Mouse (Mus musculus) brain, adult 2 months (tissue): Measurements from ENCODE around the gene Etfa.

Source experiments
- DNase-seq: peaks from one replicate; pipeline ENCODE4 v3.0.0; 2011; ENCODE audit warnings: low read depth, low spot score

Etfa gene

DNA sequence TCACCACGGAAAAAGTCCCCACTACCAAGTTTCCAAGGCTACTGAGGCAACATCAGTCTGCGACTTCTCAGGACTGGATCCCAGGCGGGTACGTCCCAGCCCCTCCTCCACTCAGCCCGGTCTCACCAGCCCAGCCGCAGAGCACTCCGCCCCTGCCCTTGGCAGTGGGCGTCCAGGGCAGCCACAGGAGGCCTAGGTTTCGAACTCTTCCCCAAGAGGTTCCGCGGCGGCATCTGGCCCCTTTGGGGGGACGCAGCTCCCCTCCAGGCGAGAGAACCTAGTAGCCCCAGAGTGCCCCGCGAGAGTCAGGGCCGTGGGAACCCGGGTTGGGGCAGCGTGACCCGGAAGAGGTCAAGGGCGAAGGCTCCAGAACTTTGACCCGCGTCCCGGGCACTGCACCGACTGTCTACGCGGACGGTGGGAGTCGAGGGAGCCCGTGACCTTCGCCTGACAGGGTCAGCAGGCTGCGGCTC is 486 bp downstream of the Etfa start:
- peak; percentile 37 for DNase-seq

DNA sequence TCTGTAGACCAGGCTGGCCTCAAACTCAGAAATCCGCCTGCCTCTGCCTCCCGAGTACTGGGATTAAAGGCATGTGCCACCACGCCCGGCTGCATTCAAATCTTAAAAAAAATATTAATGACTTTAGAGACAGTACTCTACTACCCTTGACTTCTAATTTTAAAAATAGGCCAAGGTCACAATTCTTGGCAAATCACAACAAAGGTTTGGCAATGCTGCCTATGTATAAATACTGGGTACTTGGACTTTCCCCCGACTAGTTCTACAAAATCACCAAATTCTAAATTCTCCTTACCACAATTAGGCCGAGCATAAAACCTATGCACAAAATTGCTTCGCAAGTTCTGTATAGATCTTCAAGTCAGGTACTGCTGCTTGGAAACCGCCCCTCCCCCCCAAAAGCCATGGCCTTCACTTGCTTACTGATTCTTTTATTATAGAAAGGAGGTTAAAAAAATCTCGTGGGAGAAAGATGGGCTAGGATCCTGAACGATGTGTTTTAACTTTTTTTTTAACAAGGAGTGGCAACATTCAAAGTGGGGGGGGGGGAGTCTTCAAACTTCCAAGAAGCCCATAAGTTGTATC is 1.3 kb downstream of the Etfa start:
- DNase-seq, result no peak

DNA sequence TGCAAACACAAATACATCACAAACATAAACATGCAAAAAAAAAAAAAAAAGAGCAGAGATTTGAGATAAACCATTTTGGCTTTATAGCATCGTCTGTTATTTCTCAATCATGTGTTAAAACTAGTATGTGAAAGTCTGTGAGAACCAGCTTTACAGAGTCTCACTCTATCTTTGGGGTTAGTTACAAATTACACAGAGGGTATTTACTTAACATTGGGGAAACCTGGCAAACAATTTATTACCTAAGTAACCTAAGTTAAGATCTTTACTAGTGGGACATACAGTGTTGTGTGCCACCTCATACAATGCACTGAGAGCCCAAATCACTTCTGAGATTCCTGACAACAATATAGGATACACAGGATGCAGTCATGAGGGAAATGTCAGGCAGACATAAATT is 2.3 kb downstream of the Etfa start:
- no peak for DNase-seq

DNA sequence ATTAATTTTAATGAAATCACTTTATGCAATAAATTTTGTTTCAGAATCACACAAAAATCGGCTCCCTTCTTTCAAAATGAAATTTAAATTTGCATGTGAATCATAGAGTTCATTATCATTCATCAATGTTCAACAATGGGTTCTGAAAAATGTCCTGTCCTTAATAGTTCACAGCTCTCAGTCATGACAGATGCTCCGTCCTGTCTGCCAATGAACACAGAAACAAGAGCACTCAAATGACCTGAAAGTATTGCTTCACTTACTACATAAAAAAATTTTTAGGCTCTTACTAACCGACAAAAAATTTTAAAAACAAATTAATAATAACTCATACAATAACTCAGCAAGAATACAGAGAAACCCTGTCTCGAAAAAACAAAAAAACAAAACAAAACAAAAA is 3.3 kb downstream of the Etfa start:
- DNase-seq, result peak; percentile 10

DNA sequence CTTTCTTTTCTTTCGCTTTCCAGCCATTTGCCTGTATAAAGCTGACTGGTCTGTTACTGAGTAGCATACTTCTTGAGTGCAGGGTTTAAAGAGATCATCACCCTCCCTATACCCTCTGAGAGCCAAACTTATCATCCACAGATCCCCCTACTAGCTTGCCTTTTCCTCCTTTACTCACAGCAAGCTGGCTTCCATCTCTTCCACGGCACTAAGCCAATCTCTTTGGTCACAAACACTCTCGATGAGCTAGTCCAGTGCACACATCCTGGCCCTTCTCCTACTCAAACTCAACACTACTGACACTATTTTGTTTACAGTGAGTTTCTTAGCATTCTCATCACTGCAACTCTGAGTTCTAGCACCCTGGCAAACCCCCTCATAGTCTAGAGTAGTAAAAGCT is 4.1 kb downstream of the Etfa start:
- DNase-seq, result no peak

DNA sequence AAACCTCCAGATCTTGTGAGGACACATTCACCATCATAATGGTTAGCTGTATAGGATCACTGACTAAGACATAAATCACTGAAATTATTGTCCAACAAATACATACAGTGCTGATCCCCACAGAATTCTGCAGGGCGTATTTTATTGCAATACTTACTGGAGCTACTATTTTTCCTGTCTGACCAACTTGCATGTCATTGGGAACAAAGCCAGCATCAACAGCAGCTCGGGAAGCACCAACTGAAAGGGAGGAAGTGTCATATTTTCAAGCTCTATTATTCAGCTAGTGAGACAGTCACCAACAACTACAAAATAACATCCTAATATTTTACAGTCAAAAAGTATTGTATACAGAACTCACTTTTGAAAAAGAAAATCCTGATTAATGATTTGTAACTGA is 29.9 kb downstream of the Etfa start:
- peak; percentile 65 for DNase-seq

DNA sequence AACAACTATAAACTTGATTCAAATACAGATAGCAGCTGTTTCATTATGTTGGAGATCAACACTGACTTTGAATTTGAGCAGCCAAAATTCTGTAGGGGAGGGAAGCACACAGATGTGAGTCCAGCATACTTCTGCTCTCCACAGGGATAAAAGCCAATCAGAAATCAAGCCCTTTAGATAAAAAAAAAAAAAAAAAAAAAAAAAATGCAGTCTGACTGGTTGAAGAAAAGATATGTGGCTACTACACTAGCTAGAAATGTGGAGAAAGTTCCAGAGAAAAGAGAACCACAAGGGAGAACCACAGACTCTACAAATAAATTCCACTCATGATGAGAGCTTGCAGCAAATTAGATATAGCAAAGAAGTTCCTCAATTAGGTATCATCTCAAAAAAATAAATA is 33.3 kb downstream of the Etfa start:
- DNase-seq, result no peak

DNA sequence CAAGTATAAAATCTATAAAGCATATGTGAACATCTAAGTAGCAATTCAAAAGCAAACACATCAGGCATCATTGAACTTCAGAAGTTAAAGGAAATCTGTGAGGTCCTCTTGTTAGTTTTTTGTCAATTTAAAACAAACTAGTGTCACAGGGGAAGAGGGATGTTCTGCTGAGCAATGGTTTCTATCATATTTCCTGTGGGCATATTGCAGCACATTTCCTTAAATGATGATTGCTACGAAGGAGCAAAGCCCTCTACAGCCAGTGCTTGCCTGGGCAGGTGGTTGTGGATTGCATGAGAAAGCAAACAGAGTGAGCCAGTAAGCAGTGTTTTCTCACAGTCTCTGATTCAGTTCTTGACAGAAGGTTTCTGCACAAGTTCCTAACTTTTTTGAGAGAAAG is 36.0 kb downstream of the Etfa start:
- no peak for DNase-seq

DNA sequence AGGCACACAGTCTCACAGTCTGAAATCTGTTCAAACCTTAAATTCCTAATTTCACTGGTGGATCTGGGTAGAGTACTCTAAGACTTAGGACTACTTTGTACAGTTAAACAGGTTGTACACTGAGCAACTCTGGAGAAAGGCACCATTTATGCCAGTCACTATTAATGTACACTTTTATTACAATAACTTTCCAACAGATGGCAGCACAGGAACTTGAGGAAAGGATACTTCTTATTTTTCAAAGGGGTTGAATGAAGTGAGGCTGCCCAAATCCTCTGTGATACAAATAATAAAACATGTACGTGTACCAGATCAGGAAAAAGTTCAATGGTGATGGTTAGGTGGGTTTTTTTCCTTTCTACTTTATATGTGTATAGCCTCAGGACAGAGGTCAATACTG is 43.6 kb downstream of the Etfa start:
- peak; percentile 27 for DNase-seq

DNA sequence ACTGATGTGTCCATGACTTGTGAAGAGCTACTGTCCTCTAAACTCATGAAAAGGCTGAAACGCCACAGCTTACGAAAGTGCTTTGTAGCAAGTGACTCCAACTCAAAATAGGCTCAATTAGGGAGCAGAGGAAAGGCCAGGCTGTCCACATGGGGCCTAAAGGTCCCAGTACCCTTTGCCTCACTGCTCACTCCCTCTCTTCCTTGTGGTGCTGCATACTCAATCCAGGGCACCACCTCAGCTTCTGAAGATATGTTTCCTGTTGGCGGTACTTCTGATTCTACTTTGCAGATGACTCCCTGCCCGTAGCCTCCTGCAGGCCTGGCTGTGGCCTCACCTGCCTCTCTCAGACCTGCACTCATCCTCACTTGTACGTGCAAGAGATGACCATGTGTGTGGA is 58.7 kb downstream of the Etfa start:
- no peak for DNase-seq

DNA sequence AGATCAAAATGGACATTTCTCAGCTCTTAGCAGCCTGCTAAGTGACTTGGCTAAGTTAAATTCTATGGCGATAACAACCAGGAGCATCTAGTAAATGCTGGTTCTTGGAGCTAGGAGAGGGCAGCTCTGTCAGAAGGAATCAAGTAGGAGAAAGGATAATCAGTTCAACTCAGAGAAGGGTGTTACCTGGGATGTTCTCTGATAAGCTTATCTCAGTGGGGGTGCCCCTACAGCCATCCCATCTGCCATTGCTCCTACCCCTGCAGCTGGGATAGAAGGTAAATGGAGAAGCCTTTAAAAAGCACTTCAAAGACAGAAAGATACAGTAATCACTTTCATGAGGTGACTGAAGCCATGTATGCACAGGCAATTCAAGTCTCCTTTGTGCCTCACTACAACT is 59.1 kb downstream of the Etfa start:
- no peak for DNase-seq

DNA sequence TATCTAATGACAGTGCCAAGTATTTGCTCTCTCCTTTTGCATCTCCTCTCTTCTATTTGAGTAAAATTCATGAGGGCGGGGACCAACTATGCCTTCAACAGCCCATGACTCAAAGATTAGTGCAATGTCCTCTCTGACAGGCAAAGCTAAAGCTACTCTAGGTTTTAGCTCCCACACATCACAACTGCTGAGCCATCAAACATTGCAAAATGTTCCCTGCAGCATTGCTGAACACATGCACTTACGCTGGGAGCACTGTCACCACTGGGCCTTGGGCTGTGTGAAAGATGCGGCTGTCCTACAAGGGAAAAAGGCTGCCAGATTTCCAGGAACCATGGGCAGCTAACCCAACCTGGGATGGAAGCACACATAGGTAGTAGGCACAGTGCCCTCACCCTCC is 60.6 kb downstream of the Etfa start:
- peak; percentile 63 for DNase-seq

DNA sequence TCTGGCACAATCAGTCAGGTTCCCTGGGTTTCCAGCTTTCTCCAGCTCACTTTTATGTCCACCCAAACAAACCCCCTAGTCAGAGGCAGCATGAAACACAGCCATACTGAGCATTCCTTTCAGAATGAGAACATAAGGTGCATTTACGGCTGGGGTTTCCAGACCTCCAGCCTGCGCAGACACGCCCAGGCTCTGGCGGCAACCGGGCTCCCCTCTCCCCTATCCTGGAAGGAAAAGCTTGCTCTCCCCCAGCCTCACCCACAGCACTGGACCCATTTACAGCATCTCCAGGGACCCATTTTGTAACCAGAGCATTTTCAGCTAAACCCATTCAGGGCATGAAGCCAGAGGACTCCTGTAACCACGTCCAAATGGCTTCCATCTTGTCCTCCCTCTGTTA is 62.0 kb downstream of the Etfa start:
- DNase-seq, result no peak

DNA sequence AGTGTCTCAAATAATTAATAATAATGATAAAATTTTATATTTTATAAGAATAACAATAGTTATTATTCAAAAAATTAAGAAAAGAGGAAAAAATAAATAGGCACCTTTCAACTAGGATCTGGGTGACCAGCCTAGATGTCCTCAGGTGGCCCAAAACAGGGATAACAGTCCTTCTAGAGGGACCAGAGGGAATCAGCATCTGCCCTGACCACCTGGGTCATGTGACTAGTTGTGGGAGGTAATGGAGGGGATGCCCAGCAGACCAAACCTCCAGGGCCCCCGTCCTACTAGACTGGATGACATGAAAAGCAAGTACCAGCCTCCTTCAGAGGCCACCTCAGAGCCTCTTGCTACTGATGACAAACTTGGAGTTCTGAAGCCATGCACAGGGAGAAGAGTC is 62.9 kb downstream of the Etfa start:
- no peak for DNase-seq

DNA sequence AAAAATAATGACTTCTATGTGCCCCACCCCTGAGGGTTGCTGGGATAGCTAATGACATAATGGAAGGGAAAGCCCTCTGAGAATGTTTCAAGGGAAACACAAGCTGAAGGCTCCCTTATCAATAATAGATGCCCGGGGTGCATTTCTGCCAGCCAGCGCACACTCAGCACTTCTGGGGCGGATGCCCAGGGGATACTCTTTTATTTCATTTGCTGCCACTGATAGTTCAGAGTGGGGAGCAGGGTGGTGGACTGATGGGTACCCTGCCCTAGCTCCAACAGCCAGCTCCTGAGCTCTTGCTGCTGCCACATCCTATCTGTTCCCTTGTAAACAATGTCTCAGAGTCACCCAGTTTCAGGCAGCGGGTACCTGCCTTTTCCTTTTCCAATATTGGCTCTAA is 64.5 kb downstream of the Etfa start:
- no peak for DNase-seq

DNA sequence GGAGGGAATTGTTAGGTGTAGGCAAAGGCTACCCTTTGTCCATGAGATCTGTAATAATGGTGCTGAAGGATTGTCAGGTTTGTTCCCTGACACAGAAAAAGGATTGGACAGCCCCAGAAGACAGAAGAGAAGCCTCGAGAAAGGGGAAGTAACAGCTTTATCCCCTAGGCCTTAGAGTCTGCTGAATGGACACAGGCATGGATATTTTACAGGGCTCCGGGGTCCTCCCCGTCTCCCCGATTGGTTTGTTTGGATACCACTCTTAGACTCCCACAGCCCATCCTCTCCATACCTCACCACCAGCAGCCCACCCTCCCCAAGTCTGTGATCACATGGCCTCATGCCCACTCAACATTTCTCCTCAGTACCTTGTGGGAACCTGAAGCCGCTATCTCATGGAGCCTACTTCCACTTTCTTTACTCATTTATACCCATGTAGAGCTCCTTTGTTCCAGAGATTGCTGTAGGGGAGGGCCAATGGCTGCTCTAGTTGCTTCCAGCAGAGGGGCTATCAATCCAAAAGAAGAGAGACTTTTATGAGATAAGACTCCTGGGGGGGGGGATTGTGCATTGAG is 72.8 kb downstream of the Etfa start:
- no peak for DNase-seq

DNA sequence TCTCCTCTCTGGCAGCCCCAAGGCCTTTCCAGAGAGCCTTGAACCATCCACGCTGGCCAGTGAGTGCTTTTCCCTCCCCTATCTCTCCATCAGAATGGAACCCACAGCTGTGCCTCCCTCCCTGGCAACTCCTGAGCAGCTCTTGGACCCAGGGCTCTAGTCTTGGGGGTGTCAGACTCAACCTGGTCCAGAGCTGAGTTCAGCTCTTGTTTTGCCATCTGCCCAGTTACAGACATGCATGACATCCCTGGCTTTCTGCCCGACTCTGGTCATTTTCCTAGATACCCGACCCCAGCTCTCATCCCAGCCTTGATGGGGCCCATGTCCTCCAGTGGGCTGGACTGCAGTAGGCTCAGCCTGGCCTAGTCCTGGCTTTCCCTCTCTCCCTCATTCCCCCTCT is 73.6 kb downstream of the Etfa start:
- DNase-seq, result no peak

DNA sequence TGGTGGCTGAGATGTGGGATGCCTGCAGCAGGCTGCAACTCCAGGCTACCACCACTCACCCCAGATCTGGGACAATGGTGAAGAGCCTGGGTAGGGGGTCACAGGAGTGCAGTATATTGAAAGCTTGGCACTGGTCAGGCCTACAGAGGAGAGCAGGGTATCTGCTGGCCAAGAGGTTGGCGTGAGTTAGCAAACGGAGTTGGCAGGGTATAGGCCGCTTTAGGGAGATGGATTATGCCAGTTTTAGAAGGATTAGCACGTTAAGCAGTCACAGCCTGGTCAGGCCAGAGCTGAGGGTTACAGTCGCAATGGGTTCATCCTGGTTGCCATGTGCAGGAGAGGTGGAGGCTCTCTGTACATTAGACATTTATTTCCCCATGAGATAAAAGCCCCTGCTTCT is 78.2 kb downstream of the Etfa start:
- peak; percentile 56 for DNase-seq

DNA sequence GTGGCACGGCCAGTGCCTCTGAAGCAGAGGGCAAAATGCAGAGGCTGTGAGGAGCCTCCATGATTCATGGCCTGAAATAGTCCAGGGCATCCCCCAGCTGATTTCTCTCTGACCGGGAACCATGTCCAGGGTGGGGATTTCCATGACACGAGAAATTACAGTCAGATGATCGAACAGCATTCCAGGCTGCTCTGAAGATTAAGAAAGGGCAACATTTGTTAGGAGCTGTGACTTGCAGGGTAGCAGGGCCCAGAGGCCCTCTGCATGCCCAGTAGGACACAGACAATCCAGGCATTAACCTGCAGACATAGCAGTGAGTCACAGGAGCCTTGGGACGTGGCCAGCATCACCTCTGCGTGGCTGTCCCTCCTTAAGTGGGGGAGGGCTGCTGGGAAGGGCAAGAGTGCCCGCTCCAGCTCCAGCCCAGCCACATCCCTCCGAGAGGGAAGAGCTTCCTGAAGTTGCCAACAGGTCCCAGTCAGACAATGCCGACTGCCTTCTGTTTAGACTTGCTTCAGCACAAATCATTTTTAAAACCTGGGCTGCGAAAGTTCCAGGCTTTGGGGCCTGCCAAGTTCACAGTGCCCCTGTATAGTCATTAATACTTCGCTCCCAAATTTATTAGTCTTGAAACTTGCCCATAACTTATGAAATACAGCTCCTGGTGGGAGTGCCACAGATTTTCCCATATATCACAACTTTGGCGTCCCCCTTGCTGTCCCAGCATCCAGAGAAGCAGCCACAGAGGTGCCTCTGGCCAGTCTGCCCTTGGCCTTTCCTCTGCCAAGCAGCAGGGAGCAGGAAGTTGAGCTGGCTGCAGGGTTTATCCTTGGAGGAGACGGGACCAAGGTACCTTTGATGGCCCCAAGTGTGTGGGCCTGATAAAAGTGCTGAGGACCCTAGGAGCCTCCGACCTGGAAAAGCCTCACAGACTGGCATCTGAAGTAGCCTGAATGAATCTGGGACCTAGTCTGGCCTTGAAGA is 79.4 kb downstream of the Etfa start:
- peak; percentile 50 for DNase-seq

DNA sequence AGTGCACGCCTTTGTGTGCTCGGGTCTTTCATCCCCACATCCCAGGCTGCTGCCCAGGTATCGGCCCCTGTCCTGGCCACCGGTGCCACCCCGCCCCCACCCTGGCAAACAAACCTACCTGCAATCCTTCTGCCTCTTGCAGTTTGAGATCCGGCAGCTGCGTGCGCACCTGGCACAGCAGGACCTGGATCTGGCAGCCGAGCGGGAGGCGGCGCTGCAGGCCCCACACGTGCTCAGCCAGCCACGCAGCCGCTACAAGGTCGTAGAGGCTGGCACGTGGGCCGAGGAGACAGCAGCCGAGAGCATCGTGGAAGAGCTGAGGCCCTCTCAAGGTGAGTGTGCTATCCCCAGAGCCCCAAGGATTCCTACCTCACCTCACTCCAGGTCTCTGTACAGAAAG is 81.9 kb downstream of the Etfa start:
- peak; percentile 28 for DNase-seq

DNA sequence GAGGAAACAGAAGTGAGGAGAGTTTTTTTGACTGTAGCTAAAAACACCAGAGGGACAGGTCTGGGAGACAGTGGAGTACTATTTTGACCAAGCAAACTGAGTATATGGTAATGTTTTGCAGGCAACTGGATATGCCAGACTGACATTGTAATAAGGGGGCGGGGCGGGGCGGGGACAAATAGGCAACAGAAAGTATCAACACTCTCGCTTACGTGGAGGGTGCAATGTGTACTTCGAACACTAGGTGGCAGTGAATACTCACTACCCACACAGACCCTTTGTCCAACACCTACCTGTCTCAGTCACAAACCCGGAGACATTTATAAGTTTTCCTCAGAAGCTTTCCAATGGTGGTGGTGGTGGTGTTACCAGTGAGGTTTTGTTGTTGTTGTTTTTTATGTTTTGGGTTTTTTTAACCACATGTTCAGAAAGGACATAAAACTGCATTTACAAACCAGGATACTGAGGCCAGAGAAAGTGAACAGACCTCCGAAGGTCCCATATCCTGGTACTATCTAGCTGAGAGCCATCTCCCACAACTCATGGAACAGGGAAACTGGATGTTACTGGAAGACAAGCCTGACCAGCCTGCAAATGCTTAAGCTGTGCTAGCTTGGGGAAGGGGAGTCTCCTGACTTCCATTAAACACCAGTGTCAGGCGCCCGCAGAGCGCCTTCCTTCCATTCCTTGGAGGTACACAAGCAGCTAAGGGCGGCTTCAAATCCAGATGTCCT is 82.6 kb downstream of the Etfa start:
- peak; percentile 90 for DNase-seq

DNA sequence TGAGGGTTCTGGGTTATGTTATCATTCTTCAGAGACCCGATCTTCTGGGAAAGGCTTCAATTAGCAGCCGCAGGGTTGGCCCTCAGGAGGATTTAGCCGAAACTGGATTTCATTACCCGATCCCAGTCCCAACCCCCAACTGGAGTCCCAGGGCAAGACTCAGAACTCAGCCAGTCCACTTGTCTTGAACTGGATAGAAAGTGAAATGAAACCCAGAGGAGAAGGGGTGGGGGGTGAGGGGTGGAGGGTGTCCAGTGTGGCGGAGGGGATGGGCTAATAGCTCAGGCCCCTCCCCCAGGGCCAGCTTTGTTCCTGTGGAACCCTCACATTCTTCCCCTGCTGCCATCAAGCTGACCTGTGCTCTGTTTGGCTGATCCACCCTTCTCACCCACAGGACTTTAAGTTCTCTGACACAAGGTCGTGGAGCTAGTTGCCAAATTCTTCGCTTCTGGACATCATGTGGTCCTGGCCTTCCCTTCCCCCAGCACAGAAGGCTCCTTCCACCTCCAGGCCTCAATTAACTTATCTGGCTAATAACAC is 86.7 kb downstream of the Etfa start:
- DNase-seq, result no peak
